Mouse (Mus musculus) forebrain, postnatal 0 days (tissue): Measurements from ENCODE around the gene Brap. TPM values are rescaled to one million over a fixed set of nuclear protein-coding genes. Genes with fewer than 3 reads are reported as not detected.
A peak's percentile ranks its signal among the peaks of the same experiment; 100 is the strongest.

Experiments used
- ATAC-seq: fragments of 200-750 bp; cut with Nextera tagmentation; 2 replicates; pipeline ENCODE4 v1.8.0; 2017; ENCODE audit warnings: mild to moderate bottlenecking, moderate library complexity
- DNase-seq: peaks from one replicate; pipeline ENCODE4 v3.0.0-alpha.2; 2015
- H3K27ac ChIP-seq: fragments of 300-500 bp; sonication (generic); 2 replicates; pipeline ENCODE4 v1.5.1; 2014; ENCODE audit warnings: low read depth, mild to moderate bottlenecking, antibody characterized with exemption, low read length, moderate library complexity, mixed read lengths
- H3K27me3 ChIP-seq: fragments of 300-500 bp; sonication (generic); 2 replicates; pipeline ENCODE4 v1.6.1; 2014; ENCODE audit warnings: mild to moderate bottlenecking, low read length, mixed read lengths; ENCODE audit not compliant: insufficient read depth
- H3K36me3 ChIP-seq: fragments of 300-500 bp; sonication (generic); 2 replicates; pipeline ENCODE4 v1.6.1; 2014; ENCODE audit warnings: mild to moderate bottlenecking, moderate library complexity; ENCODE audit not compliant: insufficient read depth
- H3K4me1 ChIP-seq: fragments of 300-500 bp; sonication (generic); 2 replicates; pipeline ENCODE4 v1.6.1; 2014; ENCODE audit warnings: antibody characterized with exemption; ENCODE audit not compliant: insufficient read depth
- H3K4me2 ChIP-seq: fragments of 300-500 bp; sonication (generic); 2 replicates; pipeline ENCODE4 v1.6.1; 2014; ENCODE audit warnings: low read depth, mild to moderate bottlenecking, moderate library complexity
- H3K4me3 ChIP-seq: fragments of 300-500 bp; sonication (generic); 2 replicates; pipeline ENCODE4 v1.5.1; 2014; ENCODE audit warnings: low read depth, low read length, mixed read lengths
- H3K9ac ChIP-seq: fragments of 300-500 bp; sonication (generic); 2 replicates; pipeline ENCODE4 v1.6.1; 2014; ENCODE audit warnings: mild to moderate bottlenecking
- H3K9me3 ChIP-seq: fragments of 300-500 bp; sonication (generic); 2 replicates; pipeline ENCODE4 v1.6.1; 2016; ENCODE audit warnings: low read length
- CTCF ChIP-seq: sonication (generic); IDR thresholded peaks from 2 replicates; pipeline ENCODE4 v1.5.1; 2016; ENCODE audit warnings: antibody characterized with exemption, control low read depth, low read depth
- WGBS: fragments of 180-500 bp; shearing (Covaris S2); extraction: QIAGEN DNeasy Blood & Tissue Kit; methylation state at CpG from one replicate; pipeline ENCODE4 v1.1.7; 2014; 5-methylcytosine and 5-hydroxymethylcytosine counted together
- polyA plus RNA-seq: library from polyadenylated mRNA; unstranded; fragments of >200 nt; fragmentation: Nextera tagmentation; extraction: Ambion mirVana; gene quantifications from 2 replicates; pipeline ENCODE4 v1.2.1, GENCODE M21; 2015
- total RNA-seq: library from RNA; depleted of rRNA; stranded (reverse); fragments of >200 nt; gene quantifications from 2 replicates; pipeline ENCODE4 v1.2.3, GENCODE M21; 2014

The Brap gene
- total and polyA plus RNA-seq, 2 experiments from 2014 or later, result 46.6 to 56.0 TPM

DNA sequence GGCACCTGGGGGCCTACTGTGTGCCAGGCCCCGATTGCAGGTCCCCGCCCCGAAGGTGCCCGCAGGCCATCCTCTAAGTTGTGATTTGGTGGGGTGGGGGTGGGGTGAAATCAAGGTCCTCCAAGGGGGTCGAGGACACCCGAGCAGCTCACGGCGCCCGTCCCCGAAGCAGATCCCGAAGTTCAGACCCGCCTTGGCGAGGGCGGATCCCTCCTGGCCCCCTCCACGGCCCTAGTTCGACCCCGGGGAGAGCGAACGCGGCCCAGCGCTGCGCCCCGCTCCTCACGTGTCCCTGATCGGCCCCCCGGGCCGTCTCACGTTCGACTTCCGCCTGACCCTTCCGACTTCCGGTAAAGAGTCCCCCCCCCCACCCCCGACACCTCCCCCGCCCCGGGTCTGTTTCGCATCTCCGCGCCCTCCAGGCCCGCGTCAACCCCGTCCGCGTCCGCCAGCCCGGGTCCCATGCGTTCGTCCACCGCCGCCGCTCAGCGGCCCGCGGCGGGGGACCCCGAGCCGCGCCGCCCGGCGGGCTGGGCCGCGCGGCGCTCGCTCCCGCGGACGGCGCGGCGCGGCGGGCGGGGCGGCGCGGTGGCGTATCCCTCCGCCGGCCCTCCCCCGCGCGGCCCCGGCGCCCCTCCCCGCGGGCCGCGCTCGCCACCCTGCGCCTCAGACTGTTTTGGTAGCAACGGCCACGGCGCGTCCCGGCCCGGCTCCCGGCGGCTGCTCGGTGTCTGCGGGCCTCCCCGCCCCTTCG, 51.0 kb downstream of the Brap start, which contains the start of gene Atxn2:
Gene Atxn2, plus strand, starts transcription at position 164 of the 754 bp plus-strand sequence.
- H3K9ac ChIP-seq, result peak within 1 kb of the TSS; percentile 83
- peak; percentile 88 for DNase-seq
- TF ChIP-seq CTCF, result no peak
- H3K4me1 ChIP-seq, result peaks cover 12% of the 10 kb centered on the region
- under 1% methylated on average over 52 of the region's 103 CpGs for WGBS
- peak within 1 kb of the TSS; percentile 86 for H3K4me3 ChIP-seq
- ATAC-seq, result peak; percentile 76
- H3K4me2 ChIP-seq, result peak within 1 kb of the TSS; percentile 94
- no peaks in the 10 kb centered on the region for H3K27me3 ChIP-seq
- H3K9me3 ChIP-seq, result no peaks in the 10 kb centered on the region
- no peaks in the 10 kb centered on the region for H3K36me3 ChIP-seq
- H3K27ac ChIP-seq, result peak within 1 kb of the TSS; percentile 99

DNA sequence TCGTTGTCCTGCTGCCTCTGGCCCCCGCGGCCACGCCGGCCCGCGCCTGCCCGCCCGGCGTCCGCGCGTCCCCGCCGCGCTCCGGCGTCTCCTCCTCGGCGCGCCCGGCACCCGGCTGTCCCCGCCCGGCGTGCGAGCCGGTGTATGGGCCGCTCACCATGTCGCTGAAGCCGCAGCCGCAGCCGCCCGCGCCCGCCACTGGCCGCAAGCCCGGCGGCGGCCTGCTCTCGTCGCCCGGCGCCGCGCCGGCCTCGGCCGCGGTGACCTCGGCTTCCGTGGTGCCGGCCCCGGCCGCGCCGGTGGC, 51.5 kb downstream of the Brap start:
- no peaks in the 10 kb centered on the region for H3K36me3 ChIP-seq
- H3K9me3 ChIP-seq, result no peaks in the 10 kb centered on the region
- H3K9ac ChIP-seq, result peak overlapping the region; percentile 83
- peak overlapping the region; percentile 99 for H3K27ac ChIP-seq
- no peak for TF ChIP-seq CTCF
- DNase-seq (no peak), ATAC-seq (peak; percentile 62)
- peak overlapping the region; percentile 82 for H3K4me2 ChIP-seq
- H3K27me3 ChIP-seq, result no peaks in the 10 kb centered on the region
- 1% methylated on average over 37 of the region's 57 CpGs for WGBS
- H3K4me1 ChIP-seq, result peaks cover 15% of the 10 kb centered on the region
- H3K4me3 ChIP-seq, result peak overlapping the region; percentile 86

- WGBS, result 5% methylated on average over 37 of the region's 66 CpGs
Measured at GRCm38 (mm10) chr5:121712232-121712933, 52.0 kb downstream of the Brap start.

DNA sequence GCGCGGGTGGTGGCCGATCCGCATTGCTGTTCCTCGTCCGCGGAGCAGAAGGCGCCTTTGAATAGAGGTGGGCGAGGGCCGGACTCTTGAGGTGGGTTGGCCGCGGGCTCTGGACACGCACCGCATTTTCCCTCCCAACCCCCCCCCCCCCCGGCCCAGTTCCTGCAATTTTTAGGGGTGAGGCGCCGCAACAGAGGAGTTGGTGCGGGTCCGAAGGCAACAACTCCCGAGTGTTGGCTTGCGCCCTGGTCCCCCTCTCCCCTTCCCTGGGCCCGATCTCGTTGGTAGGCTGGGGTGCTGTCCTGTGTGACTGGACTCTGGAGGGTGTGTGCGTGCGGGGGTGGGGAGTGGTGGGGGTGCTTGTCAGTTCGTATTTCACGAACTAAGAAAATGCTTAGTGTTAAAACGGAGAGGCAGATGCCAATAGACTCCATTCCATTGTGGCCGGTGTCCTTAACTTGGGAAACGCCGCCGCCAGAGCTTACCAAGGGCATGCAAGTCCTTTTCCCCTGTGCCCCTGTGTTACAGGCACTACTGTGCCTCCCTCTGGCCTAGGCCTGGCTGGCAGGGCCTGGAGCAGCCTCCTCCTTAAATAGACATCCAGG, 52.7 kb downstream of the Brap start:
- peak overlapping the region; percentile 99 for H3K27ac ChIP-seq
- no peaks in the 10 kb centered on the region for H3K9me3 ChIP-seq
- peak; percentile 16 for ATAC-seq
- DNase-seq, result peak; percentile 36
- peaks cover 15% of the 10 kb centered on the region for H3K4me1 ChIP-seq
- H3K4me3 ChIP-seq, result peak overlapping the region; percentile 86
- peak overlapping the region; percentile 82 for H3K4me2 ChIP-seq
- WGBS, result under 1% methylated on average over 29 of the region's 32 CpGs
- TF ChIP-seq CTCF, result no peak
- H3K36me3 ChIP-seq, result no peaks in the 10 kb centered on the region
- no peaks in the 10 kb centered on the region for H3K27me3 ChIP-seq
- peak overlapping the region; percentile 83 for H3K9ac ChIP-seq

More at GRCm38 (mm10) chr5:121712232-121712933, 52.0 kb downstream of the Brap start:
- H3K36me3 ChIP-seq, result no peaks in the 10 kb centered on the region
- peak overlapping the region; percentile 86 for H3K4me3 ChIP-seq
- peak overlapping the region; percentile 82 for H3K4me2 ChIP-seq
- DNase-seq (peak; percentile 45), ATAC-seq (peak; percentile 44)
- no peaks in the 10 kb centered on the region for H3K9me3 ChIP-seq
- no peaks in the 10 kb centered on the region for H3K27me3 ChIP-seq
- peak overlapping the region; percentile 99 for H3K27ac ChIP-seq
- no peak for TF ChIP-seq CTCF
- H3K9ac ChIP-seq, result peak overlapping the region; percentile 83
- H3K4me1 ChIP-seq, result peaks cover 15% of the 10 kb centered on the region

GRCm38 (mm10) chr5:121714331-121714730, 54.0 kb downstream of the Brap start:
- H3K4me1 ChIP-seq, result peaks cover 18% of the 10 kb centered on the region

GRCm38 (mm10) chr5:121714928-121715327, 54.6 kb downstream of the Brap start:
- H3K9ac ChIP-seq, result no peak overlapping the region

More at GRCm38 (mm10) chr5:121714331-121714730, 54.0 kb downstream of the Brap start:
- no peaks in the 10 kb centered on the region for H3K36me3 ChIP-seq
- 89% methylated on average over 1 of the region's 1 CpGs for WGBS
- no peak for DNase-seq
- H3K27ac ChIP-seq, result no peak overlapping the region
- no peak for TF ChIP-seq CTCF
- peak overlapping the region; percentile 82; the same call in 1 of the 2 replicates for H3K4me2 ChIP-seq
- H3K27me3 ChIP-seq, result no peaks in the 10 kb centered on the region
- H3K4me3 ChIP-seq, result no peak overlapping the region
- no peak for ATAC-seq
- H3K9me3 ChIP-seq, result no peaks in the 10 kb centered on the region
- no peak overlapping the region for H3K9ac ChIP-seq

More at GRCm38 (mm10) chr5:121714928-121715327, 54.6 kb downstream of the Brap start:
- ATAC-seq (no peak), DNase-seq (no peak)
- no peak overlapping the region for H3K4me2 ChIP-seq
- H3K27ac ChIP-seq, result no peak overlapping the region
- no peak for TF ChIP-seq CTCF
- no peak overlapping the region for H3K4me3 ChIP-seq
- no peaks in the 10 kb centered on the region for H3K9me3 ChIP-seq
- WGBS, result 85% methylated on average over 6 of the region's 6 CpGs
- no peaks in the 10 kb centered on the region for H3K27me3 ChIP-seq
- no peaks in the 10 kb centered on the region for H3K36me3 ChIP-seq
- peaks cover 18% of the 10 kb centered on the region for H3K4me1 ChIP-seq
